Mouse (Mus musculus): ENCODE measurements around the gene 2210407C18Rik. TPM values are rescaled to one million over a fixed set of nuclear protein-coding genes. Genes with fewer than 3 reads are reported as not detected.

Gene 2210407C18Rik
- total RNA-seq, 1 experiment from 2014 or later = not detected

DNA sequence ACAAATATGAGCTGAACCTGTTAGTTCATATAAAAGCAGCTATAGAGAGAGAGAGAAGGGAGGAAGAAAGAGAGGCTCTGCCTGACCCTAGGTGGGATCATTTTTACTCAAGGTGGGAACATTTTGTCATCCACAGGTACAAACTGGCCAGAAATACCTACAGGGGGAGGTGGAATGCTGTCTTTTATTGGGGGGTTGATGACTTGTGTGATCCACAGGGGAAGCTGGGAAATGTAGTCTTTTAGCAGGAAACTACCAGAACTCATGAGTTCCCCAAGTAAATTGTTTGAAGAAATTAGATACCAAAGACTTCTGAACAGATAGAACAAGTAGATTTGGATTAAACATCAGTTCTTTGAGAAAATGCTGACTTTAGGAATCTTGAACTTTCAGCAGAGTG, 13.8 kb downstream of the 2210407C18Rik start:
- no peak for DNase-seq

DNA sequence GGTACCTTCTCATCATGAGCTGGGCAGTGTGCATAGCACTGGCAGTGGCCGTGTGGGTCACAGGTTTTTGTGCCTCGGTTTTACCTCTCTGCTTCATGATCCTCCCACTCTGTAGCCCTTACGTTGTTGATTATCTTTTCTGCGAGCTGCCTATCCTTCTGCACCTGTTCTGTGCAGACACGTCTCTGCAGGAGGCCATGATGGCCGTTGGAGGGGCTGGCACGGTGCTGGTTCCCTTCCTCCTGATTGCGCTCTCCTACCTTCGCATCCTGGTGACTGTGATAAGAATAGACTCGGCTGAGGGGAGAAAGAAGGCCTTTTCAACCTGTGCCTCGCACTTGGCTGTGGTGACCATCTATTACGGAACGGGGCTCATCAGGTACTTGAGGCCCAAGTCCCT, 18.0 kb downstream of the 2210407C18Rik start:
- no peak for DNase-seq

DNA sequence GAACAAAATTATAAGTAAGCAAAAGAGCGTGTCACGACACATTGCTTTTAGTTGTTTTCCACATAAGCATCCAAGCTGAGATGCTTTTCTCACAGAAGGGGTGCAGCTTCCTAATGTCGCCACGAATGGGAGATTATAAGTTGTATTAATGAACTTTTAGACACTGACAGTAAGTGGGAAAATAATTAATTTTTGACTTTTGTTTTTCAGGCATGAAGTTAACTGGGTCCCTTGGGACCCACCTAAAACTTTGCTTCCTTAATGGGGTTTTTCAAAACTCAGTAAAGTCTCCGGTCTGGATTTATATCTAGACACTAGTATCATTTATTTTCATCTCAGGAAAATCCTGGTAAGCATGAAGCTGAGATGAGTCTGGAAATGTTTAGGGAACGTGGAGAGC, 21.1 kb downstream of the 2210407C18Rik start, which contains the start of gene Olfr324:
Gene Olfr324 (plus strand): TSS at position 301 of the 400 bp plus-strand sequence.
- DNase-seq = no peak

DNA sequence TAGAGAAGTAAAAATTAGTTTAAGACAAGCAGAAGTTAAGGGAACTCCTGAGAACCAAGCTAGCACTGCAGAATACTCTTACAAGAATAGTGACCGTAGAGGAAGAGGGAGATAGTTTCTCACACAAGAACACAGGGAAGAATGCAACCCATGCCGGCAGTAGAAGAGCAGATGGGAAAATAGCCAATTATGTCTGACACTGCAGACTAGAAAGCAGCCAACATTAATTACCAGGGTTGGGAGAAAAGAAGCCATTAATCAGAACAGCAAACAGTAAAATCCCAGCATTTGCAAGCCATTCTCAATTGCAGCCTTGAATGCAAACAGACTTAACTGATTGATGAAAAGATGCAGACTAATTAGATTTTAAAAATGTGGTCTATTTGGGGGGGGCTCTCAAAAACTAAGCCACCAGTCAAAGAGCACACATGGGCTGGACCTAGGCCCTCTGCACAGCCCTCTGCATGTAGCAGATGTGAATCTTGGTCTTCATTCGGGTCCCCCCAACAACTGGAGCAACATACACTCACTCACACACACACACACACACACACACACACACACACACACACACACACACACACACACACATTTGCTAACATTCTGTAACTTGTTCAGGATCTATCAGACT, 27.1 kb downstream of the 2210407C18Rik start:
- no peak for DNase-seq

DNA sequence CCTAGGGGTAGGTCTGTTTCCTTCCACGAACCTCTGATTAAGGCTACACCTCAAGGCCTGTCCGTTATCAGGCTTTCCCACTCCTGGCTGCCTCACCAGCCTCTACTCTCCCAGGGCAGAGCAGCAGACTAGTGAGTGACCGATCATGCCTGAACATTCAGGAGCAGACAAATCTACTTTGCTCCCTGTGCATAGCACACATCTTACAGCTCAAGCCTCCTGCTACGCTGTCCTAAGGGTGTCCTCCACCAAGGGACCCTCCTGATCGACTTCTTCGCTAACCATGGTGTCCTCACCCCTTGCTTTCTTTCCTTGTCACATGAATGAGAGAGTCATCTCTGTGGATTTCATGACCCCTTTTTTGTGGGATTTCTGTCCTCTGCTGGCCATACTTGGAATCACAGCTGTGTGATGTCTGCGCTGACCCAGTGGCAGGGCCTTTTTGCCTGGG, 28.0 kb downstream of the 2210407C18Rik start:
- DNase-seq = peak; percentile 61

DNA sequence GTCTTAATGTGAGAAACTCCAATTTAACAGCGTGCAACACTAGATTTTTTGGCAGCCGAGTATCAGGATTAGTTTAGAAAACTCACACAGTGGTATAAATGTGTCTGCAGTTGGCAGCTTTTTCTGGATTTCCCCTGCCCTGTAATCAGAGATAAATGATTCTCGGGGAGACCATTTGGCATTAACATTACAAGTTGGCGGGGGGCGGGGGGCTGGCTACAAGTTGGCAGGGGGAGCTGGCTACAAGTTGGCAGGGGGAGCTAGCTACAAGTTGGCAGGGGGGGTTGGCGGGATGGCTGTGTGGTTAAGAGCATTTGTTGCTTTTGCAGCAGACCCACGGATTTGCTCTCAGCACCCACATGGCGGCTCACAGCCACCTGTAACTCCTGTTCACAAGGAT, 37.2 kb downstream of the 2210407C18Rik start:
- DNase-seq = no peak

DNA sequence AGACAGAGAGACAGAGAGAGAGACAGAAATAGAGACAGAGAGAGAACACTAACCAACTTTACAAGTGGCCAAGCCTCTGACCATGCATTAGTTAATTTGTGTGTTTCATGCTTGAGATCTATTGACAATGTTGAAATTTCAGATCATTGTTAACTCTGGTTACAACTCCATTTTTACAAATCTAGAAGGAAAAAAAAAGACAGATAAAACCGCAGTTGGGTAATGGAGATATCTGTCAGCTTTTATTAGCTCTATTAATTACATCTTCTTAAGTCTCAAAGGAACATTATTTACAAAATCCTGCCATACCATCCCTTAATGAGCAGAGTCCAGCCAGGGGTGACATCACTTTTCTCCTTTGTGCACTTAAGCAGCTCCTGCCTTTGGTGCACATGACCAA, 38.4 kb downstream of the 2210407C18Rik start, which contains the start of gene Olfr325:
Gene Olfr325 (plus strand): TSS at position 301 of the 400 bp plus-strand sequence.
- DNase-seq = no peak

DNA sequence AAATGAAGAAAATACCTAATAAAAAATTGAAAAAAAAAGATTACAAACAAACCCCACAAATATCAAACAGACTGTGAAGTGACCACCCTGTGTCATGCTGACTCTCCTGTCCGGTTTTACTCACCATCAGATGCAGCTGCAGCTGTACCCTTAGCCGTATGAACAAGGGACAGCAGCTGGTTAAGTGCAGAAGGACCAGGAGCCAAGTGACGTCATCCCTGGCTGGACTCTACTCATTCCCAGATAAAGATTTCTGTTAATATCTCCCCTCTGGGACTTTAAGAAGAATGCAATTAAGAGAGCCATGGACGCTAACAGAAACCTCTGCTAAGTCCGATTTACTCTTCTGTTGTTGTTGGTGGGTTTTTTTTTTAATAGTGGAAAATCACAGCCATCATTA, 45.5 kb downstream of the 2210407C18Rik start, which contains the start of gene Olfr224:
Gene Olfr224 (minus strand): TSS at position 149 of the 400 bp plus-strand sequence.
- no peak for DNase-seq

Other genes starting within 250 kb of the 2210407C18Rik start
- not detected in 2 replicates for gene Lypd8, start 237.0 kb downstream of the 2210407C18Rik start, total RNA-seq (2021)
- gene 1810065E05Rik, start 195.0 kb downstream of the 2210407C18Rik start, total RNA-seq (2021) = not detected in 2 replicates
- not detected in 2 replicates for gene Gm12253, start 183.5 kb downstream of the 2210407C18Rik start, total RNA-seq (2021)
- gene Lypd9, start 163.2 kb downstream of the 2210407C18Rik start, total RNA-seq (2021) = not detected in 2 replicates
- not detected in 2 replicates for gene Olfr30, start 153.8 kb downstream of the 2210407C18Rik start, total RNA-seq (2021)
- not detected in 2 replicates for gene Olfr332, start 123.5 kb downstream of the 2210407C18Rik start, total RNA-seq (2021)
- gene Olfr331, start 113.5 kb downstream of the 2210407C18Rik start, total RNA-seq (2021) = not detected in 2 replicates
- gene Olfr330, start 81.2 kb downstream of the 2210407C18Rik start, total RNA-seq (2021) = not detected in 2 replicates
- gene Olfr329-ps, start 69.7 kb downstream of the 2210407C18Rik start, total RNA-seq (2021) = not detected in 2 replicates
- 0.15 TPM in 1 of 2 replicates, not detected in the other for gene Olfr328, start 60.4 kb downstream of the 2210407C18Rik start, total RNA-seq (2021)
- gene Olfr224, start 45.5 kb downstream of the 2210407C18Rik start, total RNA-seq (2021) = not detected in 2 replicates
- not detected in 2 replicates for gene Olfr325, start 38.3 kb downstream of the 2210407C18Rik start, total RNA-seq (2021)
- gene Olfr324, start 21.0 kb downstream of the 2210407C18Rik start, total RNA-seq (2021) = not detected in 2 replicates
- gene Olfr323, start 14.4 kb upstream of the 2210407C18Rik start, total RNA-seq (2021) = not detected in 2 replicates
- 0.49 and 1.3 TPM in 2 replicates for gene Trim58, start 24.4 kb upstream of the 2210407C18Rik start, total RNA-seq (2021)
- not detected in 2 replicates for gene Olfr322, start 42.7 kb upstream of the 2210407C18Rik start, total RNA-seq (2021)
- not detected in 2 replicates for gene Olfr320, start 65.0 kb upstream of the 2210407C18Rik start, total RNA-seq (2021)
- not detected in 2 replicates for gene Olfr319, start 83.1 kb upstream of the 2210407C18Rik start, total RNA-seq (2021)
- gene Olfr318, start 107.9 kb upstream of the 2210407C18Rik start, total RNA-seq (2021) = not detected in 2 replicates
- not detected in 2 replicates for gene Olfr317, start 123.1 kb upstream of the 2210407C18Rik start, total RNA-seq (2021)
- gene Olfr316, start 136.7 kb upstream of the 2210407C18Rik start, total RNA-seq (2021) = not detected in 2 replicates
- not detected in 2 replicates for gene Olfr315, start 157.1 kb upstream of the 2210407C18Rik start, total RNA-seq (2021)
- not detected in 2 replicates for gene Olfr314, start 166.9 kb upstream of the 2210407C18Rik start, total RNA-seq (2021)
- gene Fam183b, start 185.9 kb upstream of the 2210407C18Rik start, total RNA-seq (2021) = 4.2 and 4.9 TPM in 2 replicates
- not detected in 2 replicates for gene Olfr313, start 198.9 kb upstream of the 2210407C18Rik start, total RNA-seq (2021)
- gene Olfr312, start 213.2 kb upstream of the 2210407C18Rik start, total RNA-seq (2021) = not detected in 2 replicates
- gene Olfr311, start 223.2 kb upstream of the 2210407C18Rik start, total RNA-seq (2021) = not detected in 2 replicates
- 4.4 and 6.3 TPM in 2 replicates for gene Gm12258, start 231.1 kb upstream of the 2210407C18Rik start, total RNA-seq (2021)